Mouse (Mus musculus): ENCODE results near the gene Fam124a. TPM values are rescaled to one million over a fixed set of nuclear protein-coding genes. Genes with fewer than 3 reads are reported as not detected.
A peak's percentile ranks its signal among the peaks of the same experiment; 100 is the strongest.

Fam124a gene
- polyA plus RNA-seq, 1 experiment from 2014 or later: 4.3 TPM

- H3K4me1 ChIP-seq (ENCODE audit: insufficient read depth): no peaks in the 10 kb centered on the region
- WGBS: 72% methylated on average over 3 of the region's 3 CpGs
- no peaks in the 10 kb centered on the region for H3K36me3 ChIP-seq (ENCODE audit: insufficient read depth)
- H3K27ac ChIP-seq (ENCODE audit: low read depth): no peak overlapping the region
- TF ChIP-seq CTCF (IDR thresholded peaks at IDR 0.05; ENCODE audit: low read depth): no peak
- no peak overlapping the region for H3K4me2 ChIP-seq
- ATAC-seq (ENCODE audit: insufficient read depth): no peak
- no peak for DNase-seq
- no peaks in the 10 kb centered on the region for H3K27me3 ChIP-seq (ENCODE audit: insufficient read depth, low read length)
- no peak overlapping the region for H3K9ac ChIP-seq
- no peaks in the 10 kb centered on the region for H3K9me3 ChIP-seq (ENCODE audit: low read depth, low read length)
- no peak overlapping the region for H3K4me3 ChIP-seq (ENCODE audit: low read depth, low read length)
Observed at GRCm38 (mm10) chr14:62539834-62540233, 15.7 kb upstream of the Fam124a start.

- Histone ChIP-seq H3K4me3 (ENCODE audit: low read depth, low read length) (no peak overlapping the region), H3K9ac (no peak overlapping the region), H3K27ac (ENCODE audit: low read depth) (no peak overlapping the region), H3K27me3 (ENCODE audit: insufficient read depth, low read length) (no peaks in the 10 kb centered on the region), H3K9me3 (ENCODE audit: low read depth, low read length) (no peaks in the 10 kb centered on the region), H3K36me3 (ENCODE audit: insufficient read depth) (no peaks in the 10 kb centered on the region), H3K4me2 (no peak overlapping the region), H3K4me1 (ENCODE audit: insufficient read depth) (peaks cover 5% of the 10 kb centered on the region; the same call in 1 of the 2 replicates)
- no peak for TF ChIP-seq CTCF (IDR thresholded peaks at IDR 0.05; ENCODE audit: low read depth)
- ATAC-seq (ENCODE audit: insufficient read depth) (no peak), DNase-seq (no peak)
- 72% methylated on average over 1 of the region's 1 CpGs for whole genome bisulfite sequencing
Observed at GRCm38 (mm10) chr14:62541751-62542150, 13.8 kb upstream of the Fam124a start.

GRCm38 (mm10) chr14:62546296-62546695 is 9.2 kb upstream of the Fam124a start:
- no peaks in the 10 kb centered on the region for H3K36me3 ChIP-seq (ENCODE audit: insufficient read depth)
- H3K4me3 ChIP-seq (ENCODE audit: low read depth, low read length): no peak overlapping the region
- H3K4me2 ChIP-seq: no peak overlapping the region
- H3K4me1 ChIP-seq (ENCODE audit: insufficient read depth): peaks cover 8% of the 10 kb centered on the region; the same call in 1 of the 2 replicates
- WGBS: 76% methylated on average over 6 of the region's 6 CpGs
- no peaks in the 10 kb centered on the region for H3K9me3 ChIP-seq (ENCODE audit: low read depth, low read length)
- H3K27me3 ChIP-seq (ENCODE audit: insufficient read depth, low read length): no peaks in the 10 kb centered on the region
- ATAC-seq (ENCODE audit: insufficient read depth): no peak
- DNase-seq: no peak
- no peak for TF ChIP-seq CTCF (IDR thresholded peaks at IDR 0.05; ENCODE audit: low read depth)
- H3K9ac ChIP-seq: no peak overlapping the region
- no peak overlapping the region for H3K27ac ChIP-seq (ENCODE audit: low read depth)

- Histone ChIP-seq H3K4me1 (ENCODE audit: insufficient read depth) (peaks cover 8% of the 10 kb centered on the region; the same call in 1 of the 2 replicates), H3K27ac (ENCODE audit: low read depth) (no peak overlapping the region), H3K27me3 (ENCODE audit: insufficient read depth, low read length) (no peaks in the 10 kb centered on the region), H3K4me2 (no peak overlapping the region), H3K9me3 (ENCODE audit: low read depth, low read length) (no peaks in the 10 kb centered on the region), H3K4me3 (ENCODE audit: low read depth, low read length) (no peak overlapping the region), H3K36me3 (ENCODE audit: insufficient read depth) (no peaks in the 10 kb centered on the region), H3K9ac (no peak overlapping the region)
- no peak for TF ChIP-seq CTCF (IDR thresholded peaks at IDR 0.05; ENCODE audit: low read depth)
- 44% methylated on average over 4 of the region's 4 CpGs for WGBS
- DNase-seq (peak; percentile 62), ATAC-seq (ENCODE audit: insufficient read depth) (no peak)
Observed at GRCm38 (mm10) chr14:62546746-62547145, 8.8 kb upstream of the Fam124a start.

GRCm38 (mm10) chr14:62550121-62550520 is 5.4 kb upstream of the Fam124a start:
- Histone ChIP-seq H3K9ac (no peak overlapping the region), H3K4me3 (ENCODE audit: low read depth, low read length) (no peak overlapping the region), H3K27ac (ENCODE audit: low read depth) (no peak overlapping the region), H3K4me1 (ENCODE audit: insufficient read depth) (peaks cover 8% of the 10 kb centered on the region; the same call in 1 of the 2 replicates), H3K9me3 (ENCODE audit: low read depth, low read length) (no peaks in the 10 kb centered on the region), H3K36me3 (ENCODE audit: insufficient read depth) (no peaks in the 10 kb centered on the region), H3K4me2 (no peak overlapping the region), H3K27me3 (ENCODE audit: insufficient read depth, low read length) (peaks cover 4% of the 10 kb centered on the region; the same call in 1 of the 2 replicates)
- 23% methylated on average over 4 of the region's 4 CpGs for WGBS
- ATAC-seq (ENCODE audit: insufficient read depth) (no peak), DNase-seq (no peak)
- no peak for TF ChIP-seq CTCF (IDR thresholded peaks at IDR 0.05; ENCODE audit: low read depth)

- TF ChIP-seq CTCF (IDR thresholded peaks at IDR 0.05; ENCODE audit: low read depth): no peak
- ATAC-seq (ENCODE audit: insufficient read depth) (no peak), DNase-seq (peak; percentile 59)
- H3K36me3 ChIP-seq (ENCODE audit: insufficient read depth): no peaks in the 10 kb centered on the region
- H3K4me2 ChIP-seq: no peak overlapping the region
- no peak overlapping the region for H3K27ac ChIP-seq (ENCODE audit: low read depth)
- no peaks in the 10 kb centered on the region for H3K9me3 ChIP-seq (ENCODE audit: low read depth, low read length)
- no peak overlapping the region for H3K9ac ChIP-seq
- H3K4me3 ChIP-seq (ENCODE audit: low read depth, low read length): no peak overlapping the region
- 88% methylated on average over 4 of the region's 4 CpGs for WGBS
- H3K4me1 ChIP-seq (ENCODE audit: insufficient read depth): peaks cover 13% of the 10 kb centered on the region
- peaks cover 13% of the 10 kb centered on the region; the same call in 1 of the 2 replicates for H3K27me3 ChIP-seq (ENCODE audit: insufficient read depth, low read length)
Observed at GRCm38 (mm10) chr14:62552771-62553170, 2.8 kb upstream of the Fam124a start.

- H3K4me2 ChIP-seq: no peak overlapping the region
- ATAC-seq (ENCODE audit: insufficient read depth) (no peak), DNase-seq (no peak)
Observed at GRCm38 (mm10) chr14:62553786-62554185, 1.8 kb upstream of the Fam124a start.

More at GRCm38 (mm10) chr14:62553786-62554185, 1.8 kb upstream of the Fam124a start:
- no peak for TF ChIP-seq CTCF (IDR thresholded peaks at IDR 0.05; ENCODE audit: low read depth)
- H3K9ac ChIP-seq: no peak overlapping the region
- no peaks in the 10 kb centered on the region for H3K9me3 ChIP-seq (ENCODE audit: low read depth, low read length)
- WGBS: 73% methylated on average over 5 of the region's 5 CpGs
- H3K27me3 ChIP-seq (ENCODE audit: insufficient read depth, low read length): peaks cover 13% of the 10 kb centered on the region; the same call in 1 of the 2 replicates
- H3K4me3 ChIP-seq (ENCODE audit: low read depth, low read length): no peak overlapping the region
- H3K27ac ChIP-seq (ENCODE audit: low read depth): no peak overlapping the region
- peaks cover 13% of the 10 kb centered on the region for H3K4me1 ChIP-seq (ENCODE audit: insufficient read depth)
- no peaks in the 10 kb centered on the region for H3K36me3 ChIP-seq (ENCODE audit: insufficient read depth)

All from lung, embryonic 14.5 days (tissue).